Mouse (Mus musculus) heart, embryonic 16.5 days (tissue): Measurements from ENCODE around the gene Edc4. TPM values are rescaled to one million over a fixed set of nuclear protein-coding genes. Genes with fewer than 3 reads are reported as not detected.

Experiments
- ATAC-seq: fragments of 200-750 bp; cut with Nextera tagmentation; replicated peaks from 2 replicates; pipeline ENCODE4 v1.8.0; 2017; ENCODE audit warnings: moderate number of reproducible peaks; ENCODE audit not compliant: insufficient read depth, low FRiP score; ENCODE audit errors: extremely low read depth
- H3K27ac ChIP-seq: fragments of 300-500 bp; sonication (generic); 2 replicates; pipeline ENCODE4 v1.5.1; 2014; ENCODE audit warnings: mild to moderate bottlenecking, low read length, control low read depth, moderate library complexity
- H3K27me3 ChIP-seq: fragments of 300-500 bp; sonication (generic); 2 replicates; pipeline ENCODE4 v1.6.1; 2014; ENCODE audit warnings: low read length, mixed read lengths; ENCODE audit not compliant: control insufficient read depth, insufficient read depth
- H3K36me3 ChIP-seq: fragments of 300-500 bp; sonication (generic); 2 replicates; pipeline ENCODE4 v1.6.1; 2014; ENCODE audit not compliant: control insufficient read depth, insufficient read depth
- H3K4me1 ChIP-seq: fragments of 300-500 bp; sonication (generic); 2 replicates; pipeline ENCODE4 v1.6.1; 2014; ENCODE audit warnings: low read length, mixed read lengths; ENCODE audit not compliant: control insufficient read depth, insufficient read depth
- H3K4me2 ChIP-seq: fragments of 300-500 bp; sonication (generic); 2 replicates; pipeline ENCODE4 v1.6.1; 2014; ENCODE audit warnings: low read depth, mild to moderate bottlenecking, control low read depth, low read length
- H3K4me3 ChIP-seq: fragments of 300-500 bp; sonication (generic); 2 replicates; pipeline ENCODE4 v1.5.1; 2014; ENCODE audit warnings: mild to moderate bottlenecking, control low read depth, low read length
- H3K9ac ChIP-seq: fragments of 300-500 bp; sonication (generic); 2 replicates; pipeline ENCODE4 v1.6.1; 2014; ENCODE audit warnings: low read length, control low read depth
- H3K9me3 ChIP-seq: fragments of 300-500 bp; sonication (generic); replicated peaks from 2 replicates; pipeline ENCODE4 v1.6.1; 2016; ENCODE audit warnings: low read length; ENCODE audit not compliant: control insufficient read depth
- WGBS: fragments of 180-500 bp; shearing (Covaris S2); extraction: QIAGEN DNeasy Blood & Tissue Kit; methylation state at CpG from one replicate; pipeline ENCODE4 v1.1.7; 2014; 5-methylcytosine and 5-hydroxymethylcytosine counted together
- polyA plus RNA-seq: library from polyadenylated mRNA; unstranded; fragments of >200 nt; fragmentation: Nextera tagmentation; extraction: Ambion mirVana; gene quantifications from 2 replicates; pipeline ENCODE4 v1.2.1, GENCODE M21; 2015

Gene Edc4
- polyA plus RNA-seq, 1 experiment from 2014 or later = 32.6 TPM

- H3K4me2 ChIP-seq = peak overlapping the region; percentile 79; the same call in 1 of the 2 replicates
- H3K27me3 ChIP-seq = no peaks in the 10 kb centered on the region
- H3K4me1 ChIP-seq = peaks cover 24% of the 10 kb centered on the region
- H3K9me3 ChIP-seq = no peaks in the 10 kb centered on the region
- H3K27ac ChIP-seq = peak overlapping the region; percentile 19; the same call in 1 of the 2 replicates
- WGBS = 78% methylated on average over 12 of the region's 12 CpGs
- peaks cover 7% of the 10 kb centered on the region for H3K36me3 ChIP-seq
- H3K4me3 ChIP-seq = peak overlapping the region; percentile 91
- ATAC-seq = no peak
- H3K9ac ChIP-seq = no peak overlapping the region
Observed at GRCm38 (mm10) chr8:105852146-105852729, 28.4 kb upstream of the Edc4 start.

DNA sequence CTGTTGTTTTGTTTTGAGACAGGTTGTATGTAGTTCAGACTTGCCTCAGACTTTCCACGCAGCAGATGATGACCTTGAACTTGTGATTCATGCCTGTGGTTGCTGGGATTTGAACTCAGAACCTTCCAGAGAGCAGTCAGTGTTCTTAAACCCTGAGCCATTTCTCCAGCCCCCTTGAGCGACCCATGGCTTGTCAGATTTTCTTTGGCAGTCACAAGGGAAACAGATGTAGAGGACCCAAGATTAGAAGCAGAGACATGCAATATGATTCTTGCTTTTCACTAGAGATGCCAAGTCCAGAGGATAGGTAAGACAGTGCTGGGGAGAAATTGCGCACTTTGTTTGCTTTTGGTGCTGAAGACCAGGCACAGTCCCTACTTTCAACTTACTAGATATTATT is 27.5 kb upstream of the Edc4 start, which contains the start of gene Cenpt:
Gene Cenpt, minus strand, starts transcription at position 101 of the 400 bp plus-strand sequence.
- H3K27ac ChIP-seq = peak within 1 kb of the TSS; percentile 19; the same call in 1 of the 2 replicates
- no peak for ATAC-seq
- WGBS = 85% methylated on average over 3 of the region's 3 CpGs
- H3K4me1 ChIP-seq = peaks cover 32% of the 10 kb centered on the region
- no peak within 1 kb of the TSS for H3K4me2 ChIP-seq
- H3K36me3 ChIP-seq = peaks cover 7% of the 10 kb centered on the region
- H3K9ac ChIP-seq = no peak within 1 kb of the TSS
- H3K4me3 ChIP-seq = no peak within 1 kb of the TSS
- H3K27me3 ChIP-seq = no peaks in the 10 kb centered on the region
- H3K9me3 ChIP-seq = no peaks in the 10 kb centered on the region

GRCm38 (mm10) chr8:105854303-105854702 is 26.4 kb upstream of the Edc4 start:
- Histone ChIP-seq H3K27me3 (no peaks in the 10 kb centered on the region), H3K27ac (peak overlapping the region; percentile 54), H3K9ac (peak overlapping the region; percentile 86), H3K36me3 (no peaks in the 10 kb centered on the region), H3K9me3 (no peaks in the 10 kb centered on the region), H3K4me3 (peak overlapping the region; percentile 74), H3K4me1 (peaks cover 33% of the 10 kb centered on the region), H3K4me2 (peak overlapping the region; percentile 57)
- 22% methylated on average over 8 of the region's 8 CpGs for WGBS
- no peak; the same call in 1 of the 2 replicates for ATAC-seq

DNA sequence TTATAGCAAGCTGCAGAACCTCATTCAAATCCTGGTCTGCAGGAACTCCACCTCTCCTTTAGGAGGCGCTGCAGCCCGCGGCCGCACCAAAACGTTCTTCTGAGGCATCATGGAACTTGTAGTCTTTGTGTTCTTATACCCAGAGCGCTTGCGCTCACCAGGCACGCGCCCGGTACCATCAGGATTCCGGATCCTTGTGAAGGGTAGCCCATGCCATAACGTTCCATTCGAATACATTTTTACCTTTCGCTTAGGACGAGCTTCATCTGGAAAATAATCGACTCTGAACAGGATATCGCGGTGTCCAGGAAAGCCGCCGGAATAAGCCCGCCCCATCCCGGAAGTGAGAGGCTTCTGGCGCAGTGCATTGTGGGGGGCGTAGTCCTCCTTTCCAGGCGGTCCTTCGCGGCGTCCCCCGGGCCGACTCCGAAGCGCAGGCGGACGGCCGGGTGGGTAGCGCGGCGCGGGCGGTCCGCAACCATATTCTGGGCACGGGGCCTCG is 25.9 kb upstream of the Edc4 start, which contains the start of gene Thap11:
Gene Thap11, plus strand, starts transcription at position 418 of the 502 bp plus-strand sequence.
- peak within 1 kb of the TSS; percentile 86 for H3K27ac ChIP-seq
- H3K9ac ChIP-seq = peak within 1 kb of the TSS; percentile 86
- under 1% methylated on average over 43 of the region's 43 CpGs for WGBS
- peak; percentile 90 for ATAC-seq
- no peaks in the 10 kb centered on the region for H3K9me3 ChIP-seq
- no peaks in the 10 kb centered on the region for H3K27me3 ChIP-seq
- no peaks in the 10 kb centered on the region for H3K36me3 ChIP-seq
- H3K4me3 ChIP-seq = peak within 1 kb of the TSS; percentile 74
- H3K4me2 ChIP-seq = peak within 1 kb of the TSS; percentile 86
- peaks cover 37% of the 10 kb centered on the region for H3K4me1 ChIP-seq

- 1% methylated on average over 71 of the region's 71 CpGs for WGBS
- ATAC-seq = peak; percentile 26
- Histone ChIP-seq H3K27ac (peak overlapping the region; percentile 86), H3K4me2 (peak overlapping the region; percentile 86), H3K9me3 (no peaks in the 10 kb centered on the region), H3K4me3 (peak overlapping the region; percentile 74), H3K4me1 (peaks cover 40% of the 10 kb centered on the region), H3K9ac (peak overlapping the region; percentile 86), H3K27me3 (no peaks in the 10 kb centered on the region), H3K36me3 (no peaks in the 10 kb centered on the region)
Observed at GRCm38 (mm10) chr8:105855248-105856167, 25.2 kb upstream of the Edc4 start.

- Histone ChIP-seq H3K9me3 (no peaks in the 10 kb centered on the region), H3K4me3 (peak overlapping the region; percentile 74), H3K36me3 (no peaks in the 10 kb centered on the region), H3K27me3 (no peaks in the 10 kb centered on the region), H3K4me2 (peak overlapping the region; percentile 86), H3K4me1 (peaks cover 36% of the 10 kb centered on the region), H3K9ac (peak overlapping the region; percentile 86), H3K27ac (peak overlapping the region; percentile 86)
- no peak for ATAC-seq
- WGBS = 9% methylated on average over 15 of the region's 15 CpGs
Observed at GRCm38 (mm10) chr8:105856168-105856835, 24.4 kb upstream of the Edc4 start.

DNA sequence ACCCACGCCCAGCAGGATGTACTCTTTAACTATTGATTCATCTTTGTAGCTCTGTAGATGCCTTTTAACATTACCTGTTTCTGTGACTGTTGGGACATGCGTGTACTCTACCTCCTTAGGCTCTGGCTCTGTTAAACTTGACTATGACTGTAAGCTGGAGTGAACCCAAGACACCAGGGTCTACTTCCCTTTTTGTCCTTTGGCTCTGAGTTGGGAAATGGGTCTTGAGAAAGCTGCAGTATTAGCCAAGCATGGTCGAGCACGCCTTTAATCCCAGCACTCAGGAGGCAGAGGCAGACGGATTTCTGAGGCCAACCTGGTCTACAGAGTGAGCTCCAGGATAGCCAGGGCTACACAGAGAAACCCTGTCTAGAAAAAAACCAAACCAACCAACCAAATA is 22.2 kb upstream of the Edc4 start:
- ATAC-seq = no peak
- Histone ChIP-seq H3K27ac (no peak overlapping the region), H3K4me1 (peaks cover 44% of the 10 kb centered on the region), H3K9ac (no peak overlapping the region), H3K36me3 (no peaks in the 10 kb centered on the region), H3K9me3 (no peaks in the 10 kb centered on the region), H3K4me2 (no peak overlapping the region), H3K4me3 (no peak overlapping the region), H3K27me3 (no peaks in the 10 kb centered on the region)
- 84% methylated on average over 5 of the region's 5 CpGs for WGBS

DNA sequence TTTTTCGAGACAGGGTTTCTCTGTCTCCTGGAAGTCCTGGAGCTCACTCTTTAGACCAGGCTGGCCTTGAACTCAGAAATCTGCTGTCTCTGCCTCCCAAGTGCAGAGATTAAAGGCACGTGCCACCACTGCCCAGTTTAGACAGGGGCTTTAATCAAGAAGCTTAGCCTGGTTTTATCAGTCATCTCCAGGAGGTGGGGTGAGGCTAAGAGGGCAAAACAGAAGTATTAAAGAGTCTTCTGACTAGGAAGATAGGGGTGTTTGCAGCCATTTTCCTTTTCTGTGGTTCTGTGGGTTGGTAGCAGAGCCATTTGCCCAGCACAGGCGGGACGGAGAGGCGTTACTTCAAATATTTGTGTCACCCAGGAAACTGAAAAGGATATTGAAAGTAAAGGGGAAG is 21.4 kb upstream of the Edc4 start:
- Histone ChIP-seq H3K9me3 (no peaks in the 10 kb centered on the region), H3K27ac (peak overlapping the region; percentile 81), H3K4me1 (peaks cover 45% of the 10 kb centered on the region), H3K9ac (no peak overlapping the region), H3K4me2 (no peak overlapping the region), H3K36me3 (no peaks in the 10 kb centered on the region), H3K4me3 (no peak overlapping the region), H3K27me3 (no peaks in the 10 kb centered on the region)
- WGBS = 62% methylated on average over 5 of the region's 5 CpGs
- ATAC-seq = no peak
